Mouse (Mus musculus): Measurements from ENCODE around the gene Eloa. TPM values are rescaled to one million over a fixed set of nuclear protein-coding genes. Genes with fewer than 3 reads are reported as not detected.

Eloa gene
- polyA plus RNA-seq, 1 experiment from 2014 or later, result 29.1 TPM

- peaks cover 8% of the 10 kb centered on the region for H3K4me1 ChIP-seq (replicated peaks; ENCODE audit: insufficient read depth, low read length)
- no peak for ATAC-seq (replicated peaks; ENCODE audit: low FRiP score, low read depth)
- H3K9me3 ChIP-seq (replicated peaks; ENCODE audit: low read length), result no peaks in the 10 kb centered on the region
- peak overlapping the region; percentile 72 for H3K9ac ChIP-seq (ENCODE audit: low read depth, low read length)
- peak overlapping the region; percentile 90 for H3K27ac ChIP-seq
- peak overlapping the region; percentile 95 for H3K4me2 ChIP-seq (ENCODE audit: low read length)
- H3K27me3 ChIP-seq (ENCODE audit: insufficient read depth, low read length), result no peaks in the 10 kb centered on the region
- no peak for TF ChIP-seq CTCF (IDR thresholded peaks at IDR 0.05; ENCODE audit: low read depth)
- 6% methylated on average over 15 of the region's 15 CpGs for WGBS
- DNase-seq (ENCODE audit: low spot score), result peak; percentile 37
- peaks cover 31% of the 10 kb centered on the region; the same call in 1 of the 2 replicates for H3K36me3 ChIP-seq (ENCODE audit: insufficient read depth, low read length)
- H3K4me3 ChIP-seq (replicated peaks; ENCODE audit: low read depth, low read length), result peak overlapping the region; percentile 54
These were observed 58.6 kb downstream of the Eloa start for GRCm38 (mm10) chr4:135962946-135963345.

GRCm38 (mm10) chr4:135962198-135962597, 59.4 kb downstream of the Eloa start:
- peaks cover 8% of the 10 kb centered on the region for H3K4me1 ChIP-seq (replicated peaks; ENCODE audit: insufficient read depth, low read length)
- TF ChIP-seq CTCF (IDR thresholded peaks at IDR 0.05; ENCODE audit: low read depth), result no peak
- H3K4me2 ChIP-seq (ENCODE audit: low read length), result no peak overlapping the region
- H3K27ac ChIP-seq, result no peak overlapping the region
- H3K9ac ChIP-seq (ENCODE audit: low read depth, low read length), result no peak overlapping the region
- no peak for ATAC-seq (replicated peaks; ENCODE audit: low FRiP score, low read depth)
- no peaks in the 10 kb centered on the region for H3K9me3 ChIP-seq (replicated peaks; ENCODE audit: low read length)
- peaks cover 28% of the 10 kb centered on the region; the same call in 1 of the 2 replicates for H3K36me3 ChIP-seq (ENCODE audit: insufficient read depth, low read length)
- no peak for DNase-seq (ENCODE audit: low spot score)
- 85% methylated on average over 7 of the region's 7 CpGs for WGBS
- H3K27me3 ChIP-seq (ENCODE audit: insufficient read depth, low read length), result no peaks in the 10 kb centered on the region
- H3K4me3 ChIP-seq (replicated peaks; ENCODE audit: low read depth, low read length), result no peak overlapping the region

- Histone ChIP-seq H3K27ac (no peak overlapping the region), H3K36me3 (ENCODE audit: insufficient read depth, low read length) (0 out of 2 replicates have a peak, but pooled peaks cover 25% of the 10 kb centered on the region), H3K9me3 (replicated peaks; ENCODE audit: low read length) (no peaks in the 10 kb centered on the region), H3K27me3 (ENCODE audit: insufficient read depth, low read length) (no peaks in the 10 kb centered on the region), H3K4me3 (replicated peaks; ENCODE audit: low read depth, low read length) (no peak overlapping the region), H3K4me2 (ENCODE audit: low read length) (no peak overlapping the region), H3K9ac (ENCODE audit: low read depth, low read length) (no peak overlapping the region), H3K4me1 (replicated peaks; ENCODE audit: insufficient read depth, low read length) (peaks cover 8% of the 10 kb centered on the region)
- no peak for TF ChIP-seq CTCF (IDR thresholded peaks at IDR 0.05; ENCODE audit: low read depth)
- DNase-seq (ENCODE audit: low spot score), result no peak
- 92% methylated on average over 5 of the region's 5 CpGs for WGBS
- no peak for ATAC-seq (replicated peaks; ENCODE audit: low FRiP score, low read depth)
These were observed 59.9 kb downstream of the Eloa start for GRCm38 (mm10) chr4:135961709-135962108.

GRCm38 (mm10) chr4:135960717-135961116, 60.8 kb downstream of the Eloa start:
- no peaks in the 10 kb centered on the region for H3K27me3 ChIP-seq (ENCODE audit: insufficient read depth, low read length)
- no peak overlapping the region for H3K27ac ChIP-seq
- ATAC-seq (replicated peaks; ENCODE audit: low FRiP score, low read depth) (0 out of 2 replicates have a peak, but pooled peaks have one; percentile 38), DNase-seq (ENCODE audit: low spot score) (peak; percentile 81)
- no peak overlapping the region for H3K4me3 ChIP-seq (replicated peaks; ENCODE audit: low read depth, low read length)
- peak; percentile 95 for TF ChIP-seq CTCF (IDR thresholded peaks at IDR 0.05; ENCODE audit: low read depth)
- peaks cover 26% of the 10 kb centered on the region for H3K36me3 ChIP-seq (ENCODE audit: insufficient read depth, low read length)
- H3K4me1 ChIP-seq (replicated peaks; ENCODE audit: insufficient read depth, low read length), result peaks cover 8% of the 10 kb centered on the region
- no peaks in the 10 kb centered on the region for H3K9me3 ChIP-seq (replicated peaks; ENCODE audit: low read length)
- H3K9ac ChIP-seq (ENCODE audit: low read depth, low read length), result no peak overlapping the region
- H3K4me2 ChIP-seq (ENCODE audit: low read length), result no peak overlapping the region
- 21% methylated on average over 5 of the region's 5 CpGs for WGBS

- Histone ChIP-seq H3K36me3 (ENCODE audit: insufficient read depth, low read length) (peaks cover 32% of the 10 kb centered on the region), H3K4me3 (replicated peaks; ENCODE audit: low read depth, low read length) (no peak overlapping the region), H3K9me3 (replicated peaks; ENCODE audit: low read length) (no peaks in the 10 kb centered on the region), H3K9ac (ENCODE audit: low read depth, low read length) (no peak overlapping the region), H3K4me2 (ENCODE audit: low read length) (no peak overlapping the region), H3K27me3 (ENCODE audit: insufficient read depth, low read length) (no peaks in the 10 kb centered on the region), H3K27ac (peak overlapping the region; percentile 47; the same call in 1 of the 2 replicates), H3K4me1 (replicated peaks; ENCODE audit: insufficient read depth, low read length) (no peaks in the 10 kb centered on the region)
- WGBS, result 43% methylated on average over 8 of the region's 8 CpGs
- DNase-seq (ENCODE audit: low spot score), result no peak
- TF ChIP-seq CTCF (IDR thresholded peaks at IDR 0.05; ENCODE audit: low read depth), result no peak
- peak; percentile 75 for ATAC-seq (replicated peaks; ENCODE audit: low FRiP score, low read depth)
These were observed 63.2 kb downstream of the Eloa start for GRCm38 (mm10) chr4:135958354-135958753.

GRCm38 (mm10) chr4:135955886-135956285, 65.7 kb downstream of the Eloa start:
- H3K36me3 ChIP-seq (ENCODE audit: insufficient read depth, low read length), result peaks cover 35% of the 10 kb centered on the region
- no peak for TF ChIP-seq CTCF (IDR thresholded peaks at IDR 0.05; ENCODE audit: low read depth)
- ATAC-seq (replicated peaks; ENCODE audit: low FRiP score, low read depth), result no peak

GRCm38 (mm10) chr4:135954241-135954640, 67.3 kb downstream of the Eloa start:
- Histone ChIP-seq H3K36me3 (ENCODE audit: insufficient read depth, low read length) (peaks cover 27% of the 10 kb centered on the region), H3K27me3 (ENCODE audit: insufficient read depth, low read length) (no peaks in the 10 kb centered on the region), H3K4me3 (replicated peaks; ENCODE audit: low read depth, low read length) (no peak overlapping the region), H3K4me1 (replicated peaks; ENCODE audit: insufficient read depth, low read length) (no peaks in the 10 kb centered on the region), H3K9ac (ENCODE audit: low read depth, low read length) (no peak overlapping the region), H3K9me3 (replicated peaks; ENCODE audit: low read length) (no peaks in the 10 kb centered on the region), H3K4me2 (ENCODE audit: low read length) (no peak overlapping the region), H3K27ac (no peak overlapping the region)
- TF ChIP-seq CTCF (IDR thresholded peaks at IDR 0.05; ENCODE audit: low read depth), result peak; percentile 93
- DNase-seq (ENCODE audit: low spot score) (peak; percentile 76), ATAC-seq (replicated peaks; ENCODE audit: low FRiP score, low read depth) (no peak)
- 7% methylated on average over 2 of the region's 2 CpGs for WGBS

More at GRCm38 (mm10) chr4:135955886-135956285, 65.7 kb downstream of the Eloa start:
- Histone ChIP-seq H3K4me3 (replicated peaks; ENCODE audit: low read depth, low read length) (no peak overlapping the region), H3K4me1 (replicated peaks; ENCODE audit: insufficient read depth, low read length) (no peaks in the 10 kb centered on the region), H3K27me3 (ENCODE audit: insufficient read depth, low read length) (no peaks in the 10 kb centered on the region), H3K9me3 (replicated peaks; ENCODE audit: low read length) (no peaks in the 10 kb centered on the region), H3K4me2 (ENCODE audit: low read length) (no peak overlapping the region), H3K27ac (no peak overlapping the region), H3K9ac (ENCODE audit: low read depth, low read length) (no peak overlapping the region)
- WGBS, result 89% methylated on average over 9 of the region's 9 CpGs
- DNase-seq (ENCODE audit: low spot score), result no peak

Other genes with a start within 250 kb of the Eloa start
- 192 and 194 TPM in 2 replicates for gene Srsf10, start 166.0 kb downstream of the Eloa start, polyA plus RNA-seq (2015; fragmentation: Nextera tagmentation; extraction: Ambion mirVana)
- 190 and 194 TPM in 2 replicates for gene Pnrc2, start 147.9 kb downstream of the Eloa start, polyA plus RNA-seq (2015; fragmentation: Nextera tagmentation; extraction: Ambion mirVana)
- 0.68 and 0.70 TPM in 2 replicates for gene Cnr2, start 126.4 kb downstream of the Eloa start, polyA plus RNA-seq (2015; fragmentation: Nextera tagmentation; extraction: Ambion mirVana)
- gene Fuca1, start 101.0 kb downstream of the Eloa start, polyA plus RNA-seq (2015; fragmentation: Nextera tagmentation; extraction: Ambion mirVana), result 98.7 and 99.4 TPM in 2 replicates
- gene Hmgcl, start 75.3 kb downstream of the Eloa start, polyA plus RNA-seq (2015; fragmentation: Nextera tagmentation; extraction: Ambion mirVana), result 107 and 110 TPM in 2 replicates
- gene Gale, start 58.0 kb downstream of the Eloa start, polyA plus RNA-seq (2015; fragmentation: Nextera tagmentation; extraction: Ambion mirVana), result 25.1 and 30.0 TPM in 2 replicates
- gene Lypla2, start 49.1 kb downstream of the Eloa start, polyA plus RNA-seq (2015; fragmentation: Nextera tagmentation; extraction: Ambion mirVana), result 117 and 123 TPM in 2 replicates
- gene Pithd1, start 34.5 kb downstream of the Eloa start, polyA plus RNA-seq (2015; fragmentation: Nextera tagmentation; extraction: Ambion mirVana), result 49.0 and 49.8 TPM in 2 replicates
- gene Rpl11, start 31.7 kb upstream of the Eloa start, polyA plus RNA-seq (2015; fragmentation: Nextera tagmentation; extraction: Ambion mirVana), result 490 and 535 TPM in 2 replicates
- 764 and 829 TPM in 2 replicates for gene Id3, start 121.7 kb upstream of the Eloa start, polyA plus RNA-seq (2015; fragmentation: Nextera tagmentation; extraction: Ambion mirVana)
- 3.2 and 3.8 TPM in 2 replicates for gene E2f2, start 150.6 kb upstream of the Eloa start, polyA plus RNA-seq (2015; fragmentation: Nextera tagmentation; extraction: Ambion mirVana)
- 2.7 and 3.0 TPM in 2 replicates for gene Asap3, start 184.6 kb upstream of the Eloa start, polyA plus RNA-seq (2015; fragmentation: Nextera tagmentation; extraction: Ambion mirVana)
- 11.2 and 12.3 TPM in 2 replicates for gene Tcea3, start 226.0 kb upstream of the Eloa start, polyA plus RNA-seq (2015; fragmentation: Nextera tagmentation; extraction: Ambion mirVana)